Mouse (Mus musculus) kidney, embryonic 14.5 days (tissue): ENCODE data around the gene Gm3259. TPM values are rescaled to one million over a fixed set of nuclear protein-coding genes. Genes with fewer than 3 reads are reported as not detected.
"Not testable (repeated sequence)": the region's sequence is repeated elsewhere in the genome, so short reads cannot be mapped to it uniquely, and the experiment has no call there.

Experiments
- ATAC-seq: fragments of 200-750 bp; cut with Nextera tagmentation; 2 replicates; pipeline ENCODE4 v1.8.0; 2017; ENCODE audit warnings: moderate number of reproducible peaks, mild to moderate bottlenecking, moderate TSS enrichment, moderate library complexity; ENCODE audit not compliant: low FRiP score, low TSS enrichment
- H3K27ac ChIP-seq: fragments of 300-500 bp; sonication (generic); 2 replicates; pipeline ENCODE4 v1.5.1; 2014; ENCODE audit warnings: low read depth, mild to moderate bottlenecking, low read length, moderate library complexity, mixed read lengths
- H3K27me3 ChIP-seq: fragments of 300-500 bp; sonication (generic); 2 replicates; pipeline ENCODE4 v1.6.1; 2014; ENCODE audit warnings: mild to moderate bottlenecking, low read length; ENCODE audit not compliant: control insufficient read depth, insufficient read depth
- H3K36me3 ChIP-seq: fragments of 300-500 bp; sonication (generic); 2 replicates; pipeline ENCODE4 v1.6.1; 2014; ENCODE audit warnings: low read length, mixed read lengths; ENCODE audit not compliant: control insufficient read depth, insufficient read depth
- H3K4me1 ChIP-seq: fragments of 300-500 bp; sonication (generic); 2 replicates; pipeline ENCODE4 v1.6.1; 2014; ENCODE audit warnings: low read length, mixed read lengths; ENCODE audit not compliant: control insufficient read depth, insufficient read depth
- H3K4me2 ChIP-seq: fragments of 300-500 bp; sonication (generic); replicated peaks from 2 replicates; pipeline ENCODE4 v1.6.1; 2014; ENCODE audit warnings: low read depth, mild to moderate bottlenecking, low read length
- H3K4me3 ChIP-seq: fragments of 300-500 bp; sonication (generic); 2 replicates; pipeline ENCODE4 v1.5.1; 2014; ENCODE audit warnings: mild to moderate bottlenecking, low read length
- H3K9ac ChIP-seq: fragments of 300-500 bp; sonication (generic); 2 replicates; pipeline ENCODE4 v1.6.1; 2014; ENCODE audit warnings: low read depth, mild to moderate bottlenecking, low read length, moderate library complexity
- H3K9me3 ChIP-seq: fragments of 300-500 bp; sonication (generic); 2 replicates; pipeline ENCODE4 v1.6.1; 2016; ENCODE audit warnings: low read length; ENCODE audit not compliant: control insufficient read depth
- WGBS: fragments of 180-500 bp; shearing (Covaris S2); extraction: QIAGEN DNeasy Blood & Tissue Kit; methylation state at CpG from one replicate; pipeline ENCODE4 v1.1.7; 2014; 5-methylcytosine and 5-hydroxymethylcytosine counted together
- polyA plus RNA-seq: library from polyadenylated mRNA; unstranded; fragments of >200 nt; fragmentation: Nextera tagmentation; extraction: Ambion mirVana; gene quantifications from 2 replicates; pipeline ENCODE4 v1.2.1, GENCODE M21; 2014

The Gm3259 gene
- polyA plus RNA-seq: not detected in 2 replicates

DNA sequence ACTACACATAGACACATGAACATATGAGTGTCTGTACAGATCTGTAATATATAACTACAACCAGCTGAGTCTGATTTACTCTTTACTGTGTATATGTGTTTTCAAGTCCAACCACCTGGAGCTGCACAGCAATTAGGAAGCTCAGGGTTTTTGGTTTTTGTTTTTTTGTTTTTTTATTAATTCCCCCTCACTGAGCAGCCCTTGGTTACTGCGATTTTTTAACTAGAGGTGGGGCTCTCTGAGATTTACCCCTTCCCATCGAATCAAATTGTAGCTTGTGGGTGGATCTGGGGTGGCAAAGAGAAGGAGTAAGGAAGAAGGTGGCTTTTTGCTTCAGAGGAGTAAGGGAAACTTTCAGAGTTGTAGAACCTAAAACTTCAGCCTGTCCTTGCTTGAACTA, at the start of gene Gm3259:
TSS of gene Gm3259 (plus strand) at position 301 of the 400 bp plus-strand sequence.
- 66% methylated on average over 2 of the region's 2 CpGs for WGBS
- not testable (repeated sequence) for H3K27me3 ChIP-seq, ATAC-seq, H3K27ac ChIP-seq, H3K4me2 ChIP-seq, H3K36me3 ChIP-seq, H3K9me3 ChIP-seq, H3K4me1 ChIP-seq, H3K9ac ChIP-seq, H3K4me3 ChIP-seq

DNA sequence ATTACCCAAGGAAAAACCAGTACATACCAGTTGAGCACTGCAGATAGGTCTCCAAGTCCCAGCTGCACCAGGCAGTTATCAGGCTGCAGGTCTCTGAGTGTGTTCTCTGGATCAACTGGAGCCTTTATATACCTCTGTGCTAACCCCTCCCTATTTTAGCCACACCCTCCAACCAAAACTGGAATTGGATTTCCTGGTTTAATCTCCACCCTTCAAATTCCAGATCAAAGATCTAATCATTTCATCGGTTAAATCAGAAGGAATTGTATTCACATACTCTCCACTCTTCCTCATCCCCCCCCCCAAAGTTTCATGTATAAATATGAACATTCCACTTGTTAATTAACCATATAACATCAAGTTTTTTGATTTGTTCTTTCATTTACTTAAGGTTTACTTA, 33.0 kb upstream of the Gm3259 start, which contains the start of gene Gm10424:
TSS of gene Gm10424 (minus strand) at position 101 of the 400 bp plus-strand sequence.
- H3K27ac ChIP-seq, H3K4me3 ChIP-seq, H3K4me2 ChIP-seq, H3K36me3 ChIP-seq, ATAC-seq, H3K27me3 ChIP-seq, H3K9ac ChIP-seq, H3K4me1 ChIP-seq, H3K9me3 ChIP-seq: not testable (repeated sequence)
- WGBS: no CpG with 5 or more reads among the region's 1 CpGs

Other genes with a start within 250 kb of the Gm3259 start
- not detected in 2 replicates for gene Gm7942, start 199.0 kb upstream of the Gm3259 start, polyA plus RNA-seq
- not detected in 2 replicates for gene Gm16513, start 123.3 kb upstream of the Gm3259 start, polyA plus RNA-seq
- gene Gm10424, start 33.1 kb upstream of the Gm3259 start, polyA plus RNA-seq: not detected in 2 replicates
- not detected in 2 replicates for gene D5Ertd577e, start 150.9 kb downstream of the Gm3259 start, polyA plus RNA-seq
- gene Gm3286, start 204.8 kb downstream of the Gm3259 start, polyA plus RNA-seq: not detected in 2 replicates